Mouse (Mus musculus) C2C12 (cell line): Measurements from ENCODE around the gene Fbxo2.

ENCODE experiments used
- CTCF ChIP-seq: IDR thresholded peaks from one replicate; pipeline ENCODE4 v1.5.1; 2011; ENCODE audit not compliant: control insufficient read depth, insufficient read depth, insufficient read length
- MAX ChIP-seq: IDR thresholded peaks from one replicate; pipeline ENCODE4 v1.6.1; 2011; ENCODE audit warnings: mild to moderate bottlenecking, control low read depth
- MYOG ChIP-seq: IDR thresholded peaks from one replicate; pipeline ENCODE4 v1.6.1; 2011; ENCODE audit not compliant: control insufficient read depth, insufficient read length; ENCODE audit errors: extremely low read depth
- USF1 ChIP-seq: IDR thresholded peaks from one replicate; pipeline ENCODE4 v1.6.1; 2011; ENCODE audit warnings: low read depth, mild to moderate bottlenecking, control low read depth, moderate library complexity

GRCm38 (mm10) chr4:148159544-148160435 lies 631 bp upstream of the Fbxo2 start:
- TF ChIP-seq MAX (no peak), CTCF (no peak), USF1 (no peak), MYOG (no peak)
